Mouse (Mus musculus): ENCODE results near the gene Ak3. TPM values are rescaled to one million over a fixed set of nuclear protein-coding genes. Genes with fewer than 3 reads are reported as not detected.
"Not testable (repeated sequence)": the region's sequence is repeated elsewhere in the genome, so short reads cannot be mapped to it uniquely, and the experiment has no call there.

Ak3 gene
- polyA plus RNA-seq, 1 experiment from 2014 or later = 75.0 TPM

DNA sequence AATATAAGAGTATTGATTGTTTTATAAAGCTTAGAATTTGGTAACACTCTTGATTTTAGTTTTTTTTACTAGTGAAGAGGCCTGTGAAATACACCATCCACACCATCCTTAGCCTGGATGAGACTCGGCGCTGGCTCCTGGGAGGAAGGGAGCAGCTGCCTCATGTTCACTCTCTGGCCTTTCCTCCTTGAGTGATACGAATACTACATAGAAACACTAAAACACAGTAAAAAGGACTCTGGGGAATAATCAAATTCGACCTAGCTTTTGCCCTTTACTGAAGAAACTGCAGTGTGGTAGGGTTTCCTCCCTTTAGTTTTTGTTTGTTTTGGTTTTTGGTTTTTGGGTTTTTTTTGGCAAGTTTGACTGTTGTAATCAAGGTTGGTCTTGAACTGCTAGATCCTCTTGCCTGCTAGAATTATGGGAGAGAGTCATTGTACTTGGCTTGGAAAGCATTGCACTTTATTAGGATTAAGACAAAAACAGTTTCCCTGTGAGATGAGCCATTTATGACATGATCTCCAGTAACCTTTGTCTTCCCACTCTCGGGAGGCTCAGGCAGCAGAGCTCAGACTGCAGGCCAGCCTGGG, 33.2 kb downstream of the Ak3 start:
- WGBS = 65% methylated on average over 5 of the region's 5 CpGs
- no peaks in the 10 kb centered on the region for H3K27me3 ChIP-seq
- H3K36me3 ChIP-seq = peaks cover 57% of the 10 kb centered on the region
- no peak overlapping the region for H3K4me3 ChIP-seq
- no peak for ATAC-seq (ENCODE audit: low FRiP score, low read depth)
- H3K4me1 ChIP-seq = peaks cover 11% of the 10 kb centered on the region
- H3K4me2 ChIP-seq (replicated peaks) = no peak overlapping the region
- H3K9ac ChIP-seq = no peak overlapping the region
- no peaks in the 10 kb centered on the region for H3K9me3 ChIP-seq
- no peak overlapping the region for H3K27ac ChIP-seq

DNA sequence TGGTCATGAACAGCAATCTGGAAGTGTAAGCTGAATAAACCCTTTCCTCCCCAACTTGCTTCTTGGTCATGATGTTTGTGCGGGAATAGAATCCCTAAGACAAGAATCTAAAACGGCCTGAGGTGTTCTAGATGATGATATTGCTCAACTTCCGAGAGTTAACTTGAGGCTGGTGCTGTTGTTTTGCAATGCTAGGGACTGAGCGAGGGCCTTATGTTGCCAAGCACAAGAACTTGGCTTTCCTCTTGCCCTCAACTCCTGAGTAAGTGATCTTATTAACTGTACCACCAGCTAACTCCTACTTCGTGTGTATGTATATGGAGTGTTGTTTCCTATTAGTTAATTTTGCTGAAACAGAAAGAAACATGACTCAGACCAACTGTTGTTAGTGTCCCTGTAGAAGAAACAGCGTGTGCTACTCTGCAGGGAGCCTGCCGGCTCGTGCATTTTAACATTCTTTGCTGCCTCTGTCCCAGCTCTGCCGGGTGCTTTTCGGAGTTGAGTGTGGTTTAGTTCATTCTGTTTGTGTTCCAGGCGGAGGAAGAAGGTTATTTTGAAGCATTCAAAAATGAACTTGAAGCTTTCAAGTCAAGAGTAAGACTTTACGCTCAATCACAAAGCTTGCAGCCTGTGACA, 36.3 kb downstream of the Ak3 start:
- H3K9ac ChIP-seq = no peak overlapping the region
- no peaks in the 10 kb centered on the region for H3K9me3 ChIP-seq
- WGBS = 78% methylated on average over 12 of the region's 12 CpGs
- H3K4me2 ChIP-seq (replicated peaks) = no peak overlapping the region
- H3K27me3 ChIP-seq = no peaks in the 10 kb centered on the region
- no peak overlapping the region for H3K4me3 ChIP-seq
- H3K27ac ChIP-seq = no peak overlapping the region
- peaks cover 71% of the 10 kb centered on the region for H3K36me3 ChIP-seq
- no peak for ATAC-seq (ENCODE audit: low FRiP score, low read depth)
- H3K4me1 ChIP-seq = peaks cover 7% of the 10 kb centered on the region; the same call in 1 of the 2 replicates

DNA sequence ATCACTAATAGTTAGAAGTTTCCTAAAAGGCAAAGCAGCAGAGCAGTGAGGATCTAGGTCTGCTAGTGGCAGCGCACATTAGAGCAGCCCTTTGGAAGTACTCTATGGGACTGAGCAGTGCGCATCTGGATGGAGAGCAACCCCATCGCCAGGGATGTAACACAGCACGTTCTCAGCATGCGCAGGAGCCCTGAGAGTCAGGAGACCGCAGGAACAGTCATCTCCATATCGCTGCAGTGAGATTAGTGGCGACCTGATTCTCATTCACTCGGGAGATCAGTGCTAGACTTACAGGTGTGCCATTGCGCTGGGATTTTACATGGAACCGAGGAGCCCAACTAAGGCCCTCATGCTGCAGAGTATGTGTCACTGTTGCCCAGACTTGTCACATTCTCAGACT, 38.7 kb downstream of the Ak3 start:
- H3K36me3 ChIP-seq = peaks cover 69% of the 10 kb centered on the region

DNA sequence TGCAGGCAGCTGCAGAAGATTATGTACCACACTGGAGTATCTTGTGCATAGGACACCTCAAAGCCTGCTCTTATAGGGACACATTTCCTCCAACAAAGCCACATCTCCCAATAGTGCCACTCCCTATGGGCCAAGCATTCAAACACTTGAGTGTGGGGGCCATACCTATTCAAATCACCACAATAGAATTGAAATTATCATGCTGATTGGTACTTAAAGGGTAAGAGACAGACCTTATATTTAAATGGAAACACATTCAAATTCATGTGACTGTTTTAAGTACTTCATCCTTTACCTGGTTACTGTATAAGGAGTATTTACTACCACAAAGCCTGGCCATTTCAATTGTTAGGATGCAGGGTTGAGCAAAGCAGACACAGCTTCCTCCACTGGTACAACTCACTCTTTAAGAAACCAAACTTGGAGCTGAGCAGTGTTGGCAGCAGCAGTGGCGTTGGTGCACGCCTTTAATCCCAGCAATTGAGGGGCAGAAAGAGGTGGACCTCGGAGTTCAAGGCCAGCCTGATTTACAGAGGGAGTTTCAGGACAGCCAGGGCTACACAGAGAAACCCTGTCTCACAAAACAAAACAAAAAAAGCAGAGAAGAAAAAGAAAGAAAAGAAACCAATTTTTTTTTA, 39.6 kb downstream of the Ak3 start:
- ATAC-seq (ENCODE audit: low FRiP score, low read depth) = no peak
- no peaks in the 10 kb centered on the region for H3K4me1 ChIP-seq
- WGBS = 85% methylated on average over 3 of the region's 3 CpGs
- H3K4me3 ChIP-seq = no peak overlapping the region
- no peak overlapping the region for H3K9ac ChIP-seq
- no peaks in the 10 kb centered on the region for H3K27me3 ChIP-seq
- no peak overlapping the region for H3K4me2 ChIP-seq (replicated peaks)
- peaks cover 63% of the 10 kb centered on the region for H3K36me3 ChIP-seq
- no peak overlapping the region for H3K27ac ChIP-seq
- no peaks in the 10 kb centered on the region for H3K9me3 ChIP-seq

More for the DNA sequence above, 38.7 kb downstream of the Ak3 start:
- no peaks in the 10 kb centered on the region for H3K4me1 ChIP-seq
- no peak overlapping the region for H3K4me3 ChIP-seq
- H3K4me2 ChIP-seq (replicated peaks) = no peak overlapping the region
- no peaks in the 10 kb centered on the region for H3K27me3 ChIP-seq
- H3K27ac ChIP-seq = no peak overlapping the region
- no peaks in the 10 kb centered on the region for H3K9me3 ChIP-seq
- H3K9ac ChIP-seq = no peak overlapping the region
- 95% methylated on average over 11 of the region's 11 CpGs for WGBS
- no peak for ATAC-seq (ENCODE audit: low FRiP score, low read depth)

DNA sequence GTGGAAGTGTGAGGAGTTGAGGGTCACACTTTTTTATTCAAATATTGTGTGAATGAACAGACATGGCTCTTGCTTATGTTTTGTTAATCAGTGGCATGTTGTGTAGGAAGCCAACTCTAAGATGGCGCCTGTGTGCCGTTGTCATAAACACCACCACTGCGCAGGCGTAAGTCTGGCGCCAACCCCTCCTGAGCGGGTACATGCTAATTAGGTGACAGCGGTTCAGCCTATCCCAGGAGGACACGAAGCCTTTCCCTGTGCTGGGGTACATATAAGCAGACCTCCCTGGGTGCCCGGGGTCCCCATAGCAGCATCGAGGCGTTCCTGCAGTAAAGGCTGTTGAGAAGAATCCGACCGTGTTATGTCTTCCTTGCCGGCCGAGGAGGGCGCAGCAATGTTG, 47.4 kb downstream of the Ak3 start:
- not testable (repeated sequence) for H3K9ac ChIP-seq; ATAC-seq (ENCODE audit: low FRiP score, low read depth); H3K4me1 ChIP-seq; H3K4me3 ChIP-seq; H3K27ac ChIP-seq; H3K27me3 ChIP-seq; H3K9me3 ChIP-seq; H3K4me2 ChIP-seq (replicated peaks)
- peaks cover 61% of the 10 kb centered on the region for H3K36me3 ChIP-seq
- WGBS = 96% methylated on average over 16 of the region's 16 CpGs

DNA sequence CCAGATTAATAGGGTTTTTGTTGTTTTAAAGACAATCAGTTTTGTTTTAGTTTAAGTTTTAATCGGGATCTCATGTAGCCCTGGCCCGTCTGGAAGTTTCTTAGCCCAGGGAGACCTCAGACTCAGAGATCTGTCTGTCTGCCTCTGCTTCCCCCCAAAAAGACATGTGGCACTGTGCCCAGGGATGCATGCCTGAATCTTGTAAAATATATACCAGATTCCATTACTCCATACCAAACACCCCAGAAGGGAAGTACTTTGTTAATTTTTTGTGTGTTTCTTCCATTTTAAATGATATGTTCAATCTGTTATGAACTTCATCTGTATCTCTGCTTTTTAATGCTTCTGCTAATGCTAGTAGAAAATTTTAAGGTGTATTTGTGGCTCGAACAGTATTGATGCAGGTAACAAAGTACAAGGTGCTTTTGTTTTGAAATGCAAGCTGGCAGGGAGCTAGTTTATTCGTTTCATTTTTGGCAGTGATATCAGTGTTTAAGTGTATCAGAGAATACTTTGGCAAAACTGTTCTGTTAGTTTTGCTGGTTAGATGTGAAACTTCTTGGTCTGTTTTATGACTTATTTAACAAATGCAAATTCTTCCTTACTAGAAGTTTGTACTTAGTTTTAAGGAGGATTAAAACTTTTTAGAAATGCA, 49.7 kb downstream of the Ak3 start:
- ATAC-seq (ENCODE audit: low FRiP score, low read depth) = no peak

DNA sequence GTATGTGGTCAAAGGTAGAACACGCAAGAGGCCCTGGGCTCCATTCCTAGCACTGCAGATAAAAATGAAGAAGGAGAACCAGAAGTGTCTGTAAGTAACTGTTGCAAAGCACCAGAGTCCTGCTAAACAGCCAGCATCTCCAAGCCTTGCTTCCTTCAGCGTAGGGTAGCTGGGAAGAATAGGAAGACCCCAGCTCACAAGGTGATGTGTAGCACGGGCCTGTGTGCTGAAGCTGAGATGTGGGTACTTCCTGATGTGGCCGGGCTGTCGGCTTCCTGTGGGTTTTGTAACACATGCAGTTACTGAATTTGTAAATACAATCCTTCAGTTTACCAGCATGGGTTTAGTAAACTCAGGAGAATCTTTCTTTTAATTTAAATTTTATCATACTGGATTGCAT, 52.4 kb downstream of the Ak3 start:
- H3K4me1 ChIP-seq = peaks cover 8% of the 10 kb centered on the region
- no peak for ATAC-seq (ENCODE audit: low FRiP score, low read depth)
- H3K9me3 ChIP-seq = no peaks in the 10 kb centered on the region
- no peak overlapping the region for H3K9ac ChIP-seq
- no peak overlapping the region for H3K4me3 ChIP-seq
- peaks cover 48% of the 10 kb centered on the region for H3K36me3 ChIP-seq
- H3K4me2 ChIP-seq (replicated peaks) = no peak overlapping the region
- WGBS = 92% methylated on average over 5 of the region's 5 CpGs
- no peaks in the 10 kb centered on the region for H3K27me3 ChIP-seq
- no peak overlapping the region for H3K27ac ChIP-seq

More for the DNA sequence above, 49.7 kb downstream of the Ak3 start:
- Histone ChIP-seq H3K36me3 (peaks cover 71% of the 10 kb centered on the region), H3K27me3 (no peaks in the 10 kb centered on the region), H3K9me3 (no peaks in the 10 kb centered on the region), H3K4me2 (replicated peaks) (no peak overlapping the region), H3K27ac (no peak overlapping the region), H3K4me1 (no peaks in the 10 kb centered on the region), H3K9ac (no peak overlapping the region), H3K4me3 (no peak overlapping the region)
- WGBS = 76% methylated on average over 4 of the region's 4 CpGs

DNA sequence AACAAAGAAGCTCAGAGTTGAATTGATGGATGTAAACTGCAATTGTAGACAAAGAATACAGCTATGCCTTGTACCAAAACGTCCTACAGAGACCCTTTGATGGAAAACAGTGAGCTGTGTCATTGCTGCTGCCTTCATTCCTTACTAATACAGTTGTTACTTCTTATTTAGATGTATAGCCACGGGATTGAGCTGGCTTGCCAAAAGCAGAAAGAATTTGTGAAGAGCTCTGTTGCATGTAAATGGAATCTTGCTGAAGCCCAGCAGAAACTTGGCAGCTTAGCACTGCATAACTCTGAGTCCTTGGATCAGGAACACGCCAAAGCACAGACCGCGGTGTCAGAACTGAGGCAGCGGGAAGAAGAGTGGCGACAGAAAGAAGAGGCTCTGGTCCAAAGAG, 52.9 kb downstream of the Ak3 start:
- H3K36me3 ChIP-seq = peaks cover 44% of the 10 kb centered on the region
- no peaks in the 10 kb centered on the region for H3K27me3 ChIP-seq
- H3K4me1 ChIP-seq = peaks cover 8% of the 10 kb centered on the region
- no peak for ATAC-seq (ENCODE audit: low FRiP score, low read depth)
- no peak overlapping the region for H3K27ac ChIP-seq
- 88% methylated on average over 7 of the region's 7 CpGs for WGBS
- no peaks in the 10 kb centered on the region for H3K9me3 ChIP-seq
- no peak overlapping the region for H3K9ac ChIP-seq
- H3K4me2 ChIP-seq (replicated peaks) = no peak overlapping the region
- no peak overlapping the region for H3K4me3 ChIP-seq

DNA sequence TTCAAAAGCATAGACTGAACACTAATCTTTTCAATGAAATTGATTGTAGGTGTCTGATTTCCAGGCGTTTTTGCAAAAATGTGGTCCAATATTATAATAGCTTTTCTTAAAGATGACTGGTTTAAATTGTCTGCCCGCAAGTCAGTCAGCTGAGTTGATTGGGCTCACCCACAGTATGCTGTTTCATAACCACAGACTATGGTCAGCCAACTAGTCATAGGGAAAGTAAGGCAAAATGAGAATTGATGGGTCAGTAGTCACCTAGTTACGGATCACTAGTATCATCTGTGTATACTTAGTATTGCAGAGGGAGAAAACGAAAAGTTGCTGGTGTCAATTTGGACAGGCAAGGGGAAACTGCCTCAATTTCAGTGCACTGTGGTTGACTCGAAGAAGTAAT, 56.4 kb downstream of the Ak3 start:
- peak overlapping the region; percentile 76 for H3K4me2 ChIP-seq (replicated peaks)
- peak overlapping the region; percentile 93 for H3K9ac ChIP-seq
- ATAC-seq (ENCODE audit: low FRiP score, low read depth) = no peak
- H3K27ac ChIP-seq = no peak overlapping the region
- H3K4me3 ChIP-seq = peak overlapping the region; percentile 88
- H3K27me3 ChIP-seq = no peaks in the 10 kb centered on the region
- WGBS = 62% methylated on average over 5 of the region's 5 CpGs
- no peaks in the 10 kb centered on the region for H3K9me3 ChIP-seq
- H3K4me1 ChIP-seq = peaks cover 14% of the 10 kb centered on the region
- H3K36me3 ChIP-seq = peaks cover 30% of the 10 kb centered on the region

DNA sequence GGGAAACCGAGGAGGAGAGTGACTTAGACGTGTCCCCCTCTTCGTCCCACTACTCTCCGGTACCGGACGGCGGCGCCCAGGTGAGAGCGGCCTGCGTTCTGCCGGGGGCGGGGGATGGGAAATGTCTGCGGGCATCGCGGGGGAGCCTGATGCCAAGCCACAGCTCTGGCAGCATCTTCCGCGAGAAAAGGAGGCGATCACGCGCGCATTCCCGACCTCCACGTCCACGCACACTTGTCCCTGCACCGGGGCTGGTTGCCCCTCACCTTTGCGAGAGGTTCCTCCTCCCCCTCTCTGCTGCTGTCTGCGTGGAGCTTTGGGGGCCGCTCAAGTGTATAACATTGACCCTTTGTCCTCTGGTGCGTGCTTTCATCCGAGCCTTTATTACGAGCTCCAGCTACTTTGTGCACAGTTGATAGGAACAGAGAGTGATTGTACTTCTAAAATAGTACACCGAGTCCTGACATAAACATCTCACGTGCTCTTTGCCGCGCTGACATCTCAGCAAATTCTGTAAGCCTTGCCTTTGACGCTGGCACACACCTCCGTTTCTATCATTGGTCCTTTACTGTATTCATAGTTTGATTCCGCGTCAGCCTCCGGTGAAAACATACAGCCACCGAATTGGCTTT, 57.1 kb downstream of the Ak3 start:
- H3K27ac ChIP-seq = peak overlapping the region; percentile 84
- peaks cover 14% of the 10 kb centered on the region for H3K4me1 ChIP-seq
- peaks cover 24% of the 10 kb centered on the region for H3K36me3 ChIP-seq
- WGBS = 1% methylated on average over 41 of the region's 41 CpGs
- H3K9me3 ChIP-seq = no peaks in the 10 kb centered on the region
- peak overlapping the region; percentile 88 for H3K4me3 ChIP-seq
- H3K4me2 ChIP-seq (replicated peaks) = peak overlapping the region; percentile 76
- H3K27me3 ChIP-seq = no peaks in the 10 kb centered on the region
- H3K9ac ChIP-seq = peak overlapping the region; percentile 93
- ATAC-seq (ENCODE audit: low FRiP score, low read depth) = peak; percentile 45

DNA sequence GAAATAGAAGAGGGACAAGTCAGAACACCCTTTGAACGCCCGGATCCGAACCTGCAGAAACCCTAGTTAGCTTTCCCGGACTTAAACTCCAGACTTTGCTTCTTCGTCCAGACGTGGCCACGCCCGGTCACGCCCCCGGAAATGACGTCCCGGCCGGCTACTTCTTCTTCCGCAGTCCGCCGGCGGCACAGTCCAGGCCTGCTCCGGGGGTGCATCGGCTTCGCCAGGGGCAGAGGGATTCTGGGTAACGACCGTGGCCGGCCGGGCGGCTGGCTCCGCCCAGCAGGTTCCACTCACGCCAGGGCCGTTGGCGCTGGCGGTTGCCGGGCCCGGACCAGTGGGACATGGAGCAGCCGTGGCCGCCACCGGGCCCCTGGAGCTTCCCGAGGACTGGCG, 57.6 kb downstream of the Ak3 start, which contains the start of gene Cdc37l1:
TSS of gene Cdc37l1 (plus strand) at position 159 of the 396 bp plus-strand sequence.
- under 1% methylated on average over 37 of the region's 37 CpGs for WGBS
- ATAC-seq (ENCODE audit: low FRiP score, low read depth) = peak; percentile 99
- peak within 1 kb of the TSS; percentile 93 for H3K9ac ChIP-seq

DNA sequence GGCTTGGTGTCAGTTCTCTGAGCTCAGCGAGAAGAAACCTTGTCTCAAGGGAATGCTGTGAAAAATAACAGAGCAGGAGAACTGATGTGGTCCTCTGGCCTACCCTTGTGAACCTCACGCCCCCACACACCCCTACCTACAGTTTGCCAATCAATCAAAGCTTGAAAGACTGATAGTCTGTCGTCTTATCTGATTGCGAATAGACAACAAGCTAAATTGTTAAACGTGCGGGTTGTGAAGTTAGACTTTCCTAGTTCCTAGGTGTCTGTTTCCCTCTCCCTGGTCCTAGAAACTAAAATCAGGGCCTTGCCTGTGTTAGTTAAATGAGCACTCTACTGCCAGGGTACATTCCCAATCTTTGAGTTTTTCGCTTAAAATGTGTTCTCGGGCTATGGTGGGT, 58.2 kb downstream of the Ak3 start:
- no peaks in the 10 kb centered on the region for H3K27me3 ChIP-seq
- ATAC-seq (ENCODE audit: low FRiP score, low read depth) = no peak
- H3K36me3 ChIP-seq = peaks cover 12% of the 10 kb centered on the region
- 67% methylated on average over 8 of the region's 8 CpGs for WGBS
- peak overlapping the region; percentile 76 for H3K4me2 ChIP-seq (replicated peaks)
- no peaks in the 10 kb centered on the region for H3K9me3 ChIP-seq
- peak overlapping the region; percentile 93 for H3K9ac ChIP-seq
- H3K4me1 ChIP-seq = peaks cover 14% of the 10 kb centered on the region
- H3K4me3 ChIP-seq = peak overlapping the region; percentile 88
- peak overlapping the region; percentile 61; the same call in 1 of the 2 replicates for H3K27ac ChIP-seq

More for the DNA sequence above, 57.6 kb downstream of the Ak3 start, which contains the start of gene Cdc37l1:
- Histone ChIP-seq H3K4me3 (peak within 1 kb of the TSS; percentile 88), H3K4me2 (replicated peaks) (peak within 1 kb of the TSS; percentile 76), H3K36me3 (peaks cover 19% of the 10 kb centered on the region), H3K27me3 (no peaks in the 10 kb centered on the region), H3K4me1 (peaks cover 14% of the 10 kb centered on the region), H3K27ac (peak within 1 kb of the TSS; percentile 84), H3K9me3 (no peaks in the 10 kb centered on the region)

All from limb, embryonic 13.5 days (tissue).